Mouse (Mus musculus) skeletal muscle tissue, adult 2 months (tissue): ENCODE measurements around the gene Dcaf12.

Experiments
- DNase-seq: peaks from one replicate; pipeline ENCODE4 v3.0.0-alpha.2; 2012; ENCODE audit warnings: low read depth, low spot score

The Dcaf12 gene

DNA sequence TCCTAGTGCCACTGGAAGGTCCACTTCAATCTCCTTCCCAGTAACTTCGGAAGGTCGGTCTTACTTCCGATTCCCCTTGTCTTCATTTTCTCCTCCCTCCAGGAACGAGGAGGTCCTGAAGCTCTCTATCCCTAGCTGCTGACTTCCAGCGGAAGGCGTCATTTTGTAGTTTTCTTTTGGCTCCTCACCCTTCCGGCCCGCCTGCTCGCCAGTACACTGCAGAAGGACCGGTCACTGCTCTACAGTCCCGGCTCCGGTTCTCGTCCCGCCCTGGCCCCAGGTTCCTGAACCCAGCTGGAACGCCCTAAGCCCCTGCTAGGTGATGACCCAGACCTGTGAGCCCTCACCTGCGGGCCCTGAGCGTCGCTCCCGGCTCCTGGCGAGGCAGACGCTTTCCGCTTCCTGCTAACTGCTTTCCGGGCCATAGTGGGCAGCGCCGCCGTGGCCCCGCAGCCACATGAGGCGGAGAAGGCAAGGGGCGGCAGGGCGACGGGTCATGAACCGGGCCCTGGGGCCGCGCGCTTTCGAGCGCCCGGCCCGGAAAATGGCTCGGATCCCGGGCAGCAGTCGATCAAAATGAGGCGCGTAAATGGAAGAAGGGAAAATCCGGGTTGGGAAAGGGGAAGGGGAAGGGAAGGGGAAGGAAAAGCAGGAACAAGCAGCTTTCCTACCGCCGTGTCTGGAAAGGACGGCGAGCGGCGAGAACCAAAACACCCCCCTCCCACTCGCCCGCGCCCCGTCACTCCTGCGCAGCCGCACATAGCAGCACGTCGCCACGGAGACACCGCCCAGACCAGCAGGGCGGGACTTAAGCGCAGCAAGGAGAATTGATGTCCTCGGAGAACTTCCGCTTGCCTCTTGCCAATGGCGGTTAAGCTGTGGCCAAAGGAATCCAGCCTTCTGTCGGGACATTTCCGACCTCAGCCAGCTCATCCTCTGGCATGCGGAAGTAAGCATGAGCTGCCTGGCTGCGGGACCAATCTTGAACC lies at the start of gene Dcaf12:
Gene Dcaf12, minus strand, starts transcription at position 749 of the 989 bp plus-strand sequence.
- DNase-seq, result peak; percentile 96

DNA sequence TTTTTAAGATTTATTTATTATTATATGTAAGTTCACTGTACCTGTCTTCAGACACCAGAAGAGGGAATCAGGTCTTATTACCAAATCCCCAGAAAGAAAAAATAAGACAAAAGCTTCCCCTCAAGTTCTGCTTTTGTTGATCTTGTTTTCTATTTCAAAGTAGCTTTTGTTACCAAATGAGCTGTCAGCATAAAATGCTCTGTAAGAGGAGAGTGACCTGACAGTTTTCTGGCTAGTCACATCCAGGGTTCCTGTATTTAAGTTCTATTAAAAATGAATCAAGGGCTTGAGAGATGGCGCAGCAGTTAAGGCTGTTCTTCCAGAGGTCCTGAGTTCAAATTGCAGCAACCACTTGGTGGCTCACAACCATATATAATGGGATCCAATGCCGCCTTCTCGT lies 46.4 kb upstream of the Dcaf12 start:
- no peak for DNase-seq

DNA sequence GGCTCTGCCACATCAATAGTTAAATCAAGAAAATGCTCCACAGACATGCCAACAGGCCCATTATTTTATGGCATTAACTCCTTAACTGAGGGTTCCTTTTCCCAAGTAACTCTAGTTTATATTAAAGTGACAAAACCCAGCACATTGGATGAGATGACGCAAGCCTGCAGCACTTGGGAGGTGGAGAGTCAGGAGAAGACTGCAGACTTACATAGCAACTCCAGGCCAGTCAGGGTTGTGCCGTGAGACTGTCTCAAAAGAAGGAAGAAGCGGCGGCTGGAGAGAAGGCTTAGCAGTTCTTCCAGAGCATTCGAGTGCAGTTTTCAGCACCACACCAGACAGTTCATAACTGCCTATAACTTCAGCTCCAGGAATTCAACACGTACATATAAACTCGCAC lies 44.7 kb upstream of the Dcaf12 start:
- DNase-seq, result no peak

DNA sequence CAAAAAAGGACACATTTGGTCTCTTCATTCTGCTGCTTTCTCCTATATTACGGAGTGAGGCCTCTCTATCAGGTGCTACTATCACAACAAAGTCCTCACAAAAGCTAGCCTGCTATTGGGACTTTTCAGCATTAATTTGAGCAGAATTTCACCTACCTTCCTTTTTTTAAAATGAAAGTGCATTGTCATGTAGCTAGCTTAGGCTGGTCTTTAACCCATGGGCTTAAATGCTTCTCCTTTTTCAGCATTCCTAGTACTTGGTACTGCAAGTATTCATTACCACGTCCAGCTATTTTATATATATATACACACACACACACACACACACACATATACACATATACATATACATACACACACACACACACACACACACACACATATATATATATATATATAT lies 44.0 kb upstream of the Dcaf12 start:
- no peak for DNase-seq

DNA sequence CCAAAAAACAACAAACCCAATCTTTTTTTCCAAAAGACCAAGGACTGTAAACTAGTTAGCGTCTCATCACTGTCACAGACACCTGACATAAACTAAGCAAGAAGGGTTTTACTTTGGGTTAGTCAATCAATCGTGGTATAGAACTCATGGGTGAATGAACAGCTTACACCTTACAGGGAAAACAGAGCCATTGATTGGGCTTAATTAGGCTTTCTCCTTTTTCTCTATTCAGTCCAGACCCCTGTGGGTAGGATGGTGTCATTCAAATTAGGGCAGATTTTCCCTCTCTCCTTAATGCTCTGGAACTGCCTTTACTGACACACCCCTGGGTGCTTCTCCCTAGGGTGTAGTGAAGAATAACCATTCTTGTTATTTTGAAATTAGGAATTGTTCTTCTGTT lies 42.5 kb upstream of the Dcaf12 start:
- DNase-seq, result no peak

DNA sequence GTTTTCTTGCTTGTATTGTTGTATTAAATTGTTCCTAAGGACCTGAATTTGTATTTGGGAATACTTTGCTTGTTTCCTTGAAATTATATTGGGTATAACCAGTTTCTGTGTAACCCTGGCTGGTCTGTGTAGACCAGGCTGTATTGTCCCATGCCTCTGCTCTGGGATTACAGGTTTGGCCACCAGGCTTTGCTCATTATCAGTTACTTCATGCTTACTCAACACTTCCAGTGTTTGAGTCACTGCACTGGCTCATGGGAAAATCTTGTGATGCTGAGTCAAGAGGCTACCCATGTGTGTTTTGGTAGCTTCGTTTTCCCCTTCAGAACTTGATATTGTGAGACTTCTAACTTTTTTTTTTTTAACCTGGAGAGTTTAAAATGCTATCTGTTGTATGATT lies 38.6 kb upstream of the Dcaf12 start:
- DNase-seq, result no peak

DNA sequence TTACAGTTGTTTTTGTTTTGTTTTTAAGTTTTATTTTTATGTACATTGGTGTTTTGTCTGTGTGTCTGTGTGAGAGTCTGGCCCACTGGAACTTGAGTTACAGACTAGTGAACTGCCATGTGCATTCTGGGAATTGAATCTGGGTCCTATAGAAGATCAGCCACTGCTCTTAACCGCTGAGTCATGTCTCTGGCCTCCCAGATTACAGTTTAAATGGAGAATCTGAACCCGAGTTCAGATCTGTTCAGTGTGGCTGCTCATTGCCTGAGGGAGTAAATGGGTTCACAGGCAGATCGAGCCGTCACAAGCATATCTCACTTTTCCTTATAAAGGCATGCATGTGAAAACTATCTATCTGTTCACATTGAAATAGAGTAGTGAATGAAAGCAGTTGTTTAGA lies 38.1 kb upstream of the Dcaf12 start:
- DNase-seq, result no peak

DNA sequence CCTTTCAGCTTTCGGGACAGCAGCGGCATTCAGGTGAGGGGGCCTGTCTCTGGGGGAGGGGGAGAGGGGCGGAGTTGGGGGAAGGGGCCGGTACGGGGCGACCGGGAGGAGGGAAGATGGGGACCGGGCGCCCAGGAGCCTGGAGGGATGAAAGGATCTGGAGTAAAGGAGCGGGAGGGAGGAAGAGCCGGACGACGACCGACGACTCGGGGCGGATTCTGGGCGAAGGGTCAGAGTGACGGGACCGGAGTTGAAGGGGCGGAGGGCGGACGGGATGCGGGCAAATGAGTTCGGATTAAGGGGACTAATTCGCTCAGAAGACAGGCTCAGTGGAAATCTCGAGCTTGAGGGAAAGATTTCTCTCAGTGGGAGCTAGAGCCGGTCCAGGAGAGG lies 34.5 kb upstream of the Dcaf12 start:
- DNase-seq, result no peak

DNA sequence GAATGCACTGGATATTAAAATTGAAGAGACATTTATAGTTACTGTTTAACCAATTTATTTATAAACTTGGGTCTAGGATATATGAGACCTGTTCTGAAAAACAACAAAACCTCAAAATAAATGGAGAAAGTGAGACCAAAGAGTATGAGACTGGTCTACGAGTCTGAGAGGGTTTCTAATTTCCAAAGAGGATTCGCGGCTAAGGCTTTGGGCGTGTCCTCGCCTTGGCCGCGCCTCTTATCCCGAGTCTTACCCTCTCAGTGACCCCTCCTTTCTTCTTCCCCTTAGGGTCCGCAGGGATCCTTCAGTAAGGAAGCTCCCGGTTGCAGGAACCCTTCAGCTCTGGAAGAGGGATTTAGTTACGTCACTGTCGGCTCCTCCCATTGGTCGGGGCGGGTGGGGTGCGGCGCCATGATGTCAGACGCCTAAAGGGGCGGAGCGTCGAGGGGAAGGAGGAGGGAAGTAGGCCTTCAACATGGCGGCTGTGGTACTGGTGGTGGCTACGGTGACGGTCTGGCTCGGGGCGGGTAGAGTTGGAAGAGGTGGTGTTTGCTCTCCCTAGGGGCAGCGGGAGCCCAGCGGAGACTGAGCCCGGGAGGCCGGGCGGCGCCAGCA lies 34.0 kb upstream of the Dcaf12 start, which contains the start of gene Ubap1:
Gene Ubap1, plus strand, starts transcription at position 413 of the 615 bp plus-strand sequence.
- DNase-seq, result peak; percentile 97

DNA sequence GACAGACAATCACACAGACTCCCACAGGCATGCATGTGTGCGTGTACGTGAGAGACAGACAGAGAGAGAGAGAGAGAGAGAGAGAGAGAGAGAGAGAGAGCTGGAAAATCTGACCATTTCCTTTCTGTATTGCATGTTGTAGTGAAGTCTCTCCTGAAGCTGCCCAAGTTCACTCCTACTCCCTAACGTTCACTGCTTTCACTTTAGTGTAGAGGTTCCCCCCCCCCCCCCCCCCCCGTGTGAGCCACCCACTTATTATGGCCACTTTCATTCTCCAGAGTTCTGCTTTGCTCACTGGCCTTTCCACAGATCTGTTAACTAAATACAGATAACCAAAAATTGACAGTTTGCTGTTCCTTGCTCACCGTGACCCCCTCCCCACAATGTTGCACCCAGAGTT lies 33.1 kb upstream of the Dcaf12 start:
- DNase-seq, result no peak

DNA sequence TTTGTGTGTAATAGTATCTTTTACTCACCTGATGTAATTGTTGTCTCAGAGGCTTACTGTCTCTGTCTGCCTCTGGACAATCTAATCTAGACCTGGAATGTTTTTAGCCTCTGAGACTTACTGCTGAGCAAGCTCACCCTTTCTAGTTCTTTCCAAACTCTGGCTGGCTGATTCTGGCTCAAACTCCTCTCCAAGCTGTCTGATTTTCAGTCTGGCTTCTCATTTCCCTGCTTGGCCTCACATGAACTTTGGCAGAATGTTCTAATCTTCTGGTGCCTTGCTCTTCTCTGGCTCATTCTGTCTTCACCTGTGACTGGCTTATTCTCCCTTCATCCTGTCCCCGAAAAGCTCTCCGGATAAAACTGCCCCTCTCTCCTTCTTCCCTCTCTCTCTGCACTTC lies 31.3 kb upstream of the Dcaf12 start:
- peak; percentile 44 for DNase-seq

DNA sequence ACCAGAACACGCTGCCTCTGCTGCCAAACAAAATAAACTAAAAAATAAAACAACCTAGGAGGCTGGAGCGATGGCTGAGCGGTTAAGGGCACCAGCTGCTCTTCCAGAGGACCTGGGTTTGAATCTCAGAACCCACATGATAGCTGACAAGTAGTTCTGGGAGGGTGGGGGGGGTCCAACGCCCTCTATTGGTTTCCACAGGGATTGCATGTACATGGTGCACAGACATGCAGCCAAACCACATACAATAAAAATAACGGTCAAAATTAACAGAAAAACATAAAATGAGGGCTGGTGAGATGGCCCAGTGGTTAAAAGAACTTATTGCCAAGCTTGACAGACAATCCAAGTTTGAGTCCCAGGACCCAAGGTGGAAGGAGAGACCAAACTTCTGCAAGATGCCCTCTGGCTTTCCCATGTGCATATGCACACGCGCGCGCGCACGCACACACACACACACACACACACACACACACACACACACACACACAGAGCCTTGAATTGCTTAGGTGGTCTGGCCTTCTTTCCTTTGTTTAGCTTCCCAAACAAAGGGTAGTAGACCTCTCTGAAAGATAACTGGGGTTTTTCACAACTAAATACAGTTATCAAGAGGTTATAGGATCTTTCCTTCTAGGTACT lies 26.3 kb upstream of the Dcaf12 start:
- no peak for DNase-seq

DNA sequence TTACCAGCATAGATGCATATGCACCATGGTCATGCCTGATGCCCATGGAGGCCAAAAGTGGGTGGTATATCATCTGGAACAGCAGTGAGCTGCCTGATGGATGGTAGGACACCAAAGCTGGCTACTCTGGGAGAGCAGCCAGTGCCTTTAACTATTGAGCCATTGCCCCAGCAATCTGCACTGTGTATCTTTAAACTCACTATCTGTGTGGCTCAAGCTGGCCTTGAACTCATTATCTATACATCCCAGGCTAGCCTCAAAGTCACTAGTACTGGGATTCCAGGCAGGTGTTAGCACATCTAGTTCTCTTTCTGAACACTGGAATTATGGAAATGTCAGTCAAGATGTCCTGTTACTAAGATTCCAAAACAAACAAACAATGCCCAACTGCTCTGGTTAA lies 21.9 kb upstream of the Dcaf12 start:
- no peak for DNase-seq

DNA sequence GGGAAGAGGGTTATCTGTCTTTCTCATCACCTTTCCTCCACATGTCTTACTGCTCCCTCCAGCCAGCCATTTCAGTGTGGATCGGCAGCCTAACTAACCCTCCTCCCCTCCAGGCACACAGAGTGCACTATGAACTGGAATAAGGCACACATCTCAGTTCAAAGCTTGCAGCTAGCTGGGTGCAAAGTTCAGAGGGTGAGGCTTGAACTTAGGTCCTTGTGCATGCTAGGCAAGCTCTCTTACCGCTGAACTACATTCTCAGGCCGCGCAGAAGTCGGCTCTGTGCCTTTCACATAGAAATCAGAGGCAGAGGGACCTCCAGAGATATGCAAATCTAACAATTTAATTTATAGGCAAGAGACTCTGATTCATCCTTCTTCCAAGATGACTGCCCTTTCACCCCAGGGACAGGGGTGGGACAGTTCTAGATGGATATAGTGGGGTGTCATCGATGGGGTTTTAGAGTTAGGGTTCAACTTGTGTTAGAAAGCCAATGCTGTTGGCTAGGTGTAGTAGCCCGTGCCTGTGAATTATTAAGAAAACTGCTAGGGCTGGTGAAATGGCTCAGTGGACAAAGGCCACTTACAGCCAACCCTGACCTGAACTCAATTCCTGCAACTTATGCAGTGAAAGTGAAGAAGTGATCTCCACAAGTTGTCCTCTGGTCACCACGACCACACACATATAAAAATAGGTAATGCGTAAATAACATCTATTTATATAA lies 17.2 kb upstream of the Dcaf12 start:
- no peak for DNase-seq

DNA sequence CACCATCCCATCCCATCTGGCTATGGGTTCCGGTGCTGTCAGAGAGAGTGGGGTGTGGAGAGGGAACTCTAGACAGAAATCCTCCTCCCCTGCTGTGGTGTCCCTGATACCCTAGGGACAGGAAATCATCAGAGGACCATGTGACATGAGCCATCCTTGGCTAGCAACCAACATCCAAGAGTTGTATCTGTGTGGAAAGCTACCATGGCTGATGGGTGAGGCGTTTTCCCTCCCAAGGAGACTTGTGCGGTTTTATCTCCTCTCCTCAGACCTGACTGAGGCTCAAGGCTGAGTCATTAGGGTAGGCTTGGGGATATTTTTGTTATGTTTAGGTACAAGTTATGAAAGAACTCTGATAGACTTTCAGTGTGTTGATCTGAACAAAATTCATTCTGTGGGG lies 16.4 kb upstream of the Dcaf12 start:
- peak; percentile 43 for DNase-seq

DNA sequence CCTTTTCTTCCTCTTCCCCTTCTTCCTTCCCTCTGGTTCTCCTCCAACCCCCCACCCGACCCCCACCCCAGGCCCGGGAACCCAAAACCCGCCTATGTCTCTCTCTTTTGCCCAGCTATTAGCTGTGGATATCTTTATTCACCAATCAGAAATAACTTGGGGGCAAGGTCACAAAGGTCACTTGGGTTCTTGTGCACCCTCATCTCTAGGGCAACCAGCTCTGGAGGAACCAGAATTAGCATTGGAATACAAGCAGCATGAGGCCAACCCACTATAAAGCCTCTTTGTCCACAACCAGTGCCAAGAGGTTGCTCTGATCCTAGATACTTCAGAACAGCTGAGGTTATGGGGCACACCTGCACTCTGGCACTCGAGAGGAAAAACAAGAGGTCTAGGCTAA lies 14.8 kb upstream of the Dcaf12 start:
- no peak for DNase-seq

DNA sequence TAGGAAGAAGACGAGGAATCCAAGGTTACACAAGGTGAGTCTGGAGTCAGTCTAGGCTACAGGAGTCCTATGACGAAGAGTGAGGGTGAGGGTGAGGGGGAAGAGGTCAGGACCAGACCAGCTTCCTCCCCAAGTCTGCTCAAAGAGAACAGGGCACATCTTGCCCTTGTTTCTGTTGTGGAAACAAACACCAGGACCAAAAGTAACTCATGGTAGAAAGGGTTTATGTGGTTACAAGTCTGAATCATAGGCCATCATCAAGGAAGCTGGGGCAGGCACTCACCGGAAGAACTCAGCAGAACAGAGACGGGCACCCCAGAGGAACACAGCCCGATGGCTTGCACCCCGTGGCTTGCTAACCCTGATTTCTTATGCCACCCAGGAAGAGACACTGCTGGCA lies 12.2 kb upstream of the Dcaf12 start:
- no peak for DNase-seq

DNA sequence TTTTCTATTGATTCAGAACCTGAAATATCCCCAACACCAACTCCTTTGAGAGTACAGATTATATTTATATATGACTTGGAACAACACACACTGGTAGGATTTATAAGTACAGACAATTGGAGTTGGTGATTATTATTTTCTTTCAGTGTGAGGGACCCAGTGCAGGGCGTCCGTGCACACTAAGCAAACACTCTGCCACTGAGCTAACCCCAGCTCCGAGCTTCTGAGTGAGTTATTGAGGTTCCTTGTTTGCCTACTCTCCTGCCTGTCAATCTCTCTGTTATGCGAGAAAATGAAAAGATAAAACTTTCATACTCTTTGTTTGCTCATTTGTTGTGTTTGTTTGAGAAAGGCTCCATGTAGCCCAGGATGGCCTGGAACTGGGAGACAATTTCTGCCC lies 6.3 kb upstream of the Dcaf12 start:
- no peak for DNase-seq

DNA sequence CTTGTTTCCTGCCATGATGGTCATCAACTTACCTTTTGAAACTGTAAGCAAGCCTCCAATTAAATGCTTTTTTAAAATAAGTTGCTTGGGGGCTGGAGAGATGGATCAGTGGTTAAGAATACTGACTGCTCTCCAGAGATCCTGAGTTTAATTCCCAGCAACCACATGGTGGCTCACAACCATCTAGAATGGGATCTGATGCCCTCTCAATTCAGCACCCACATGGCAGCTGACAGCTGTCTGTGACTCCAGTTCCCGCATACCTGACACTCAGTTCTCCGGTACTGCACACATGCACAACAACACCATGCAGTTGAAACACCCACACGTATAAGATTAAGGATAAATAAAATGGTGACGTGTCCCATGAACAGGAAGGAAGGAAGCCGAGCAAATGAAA lies 3.6 kb upstream of the Dcaf12 start:
- DNase-seq, result no peak

DNA sequence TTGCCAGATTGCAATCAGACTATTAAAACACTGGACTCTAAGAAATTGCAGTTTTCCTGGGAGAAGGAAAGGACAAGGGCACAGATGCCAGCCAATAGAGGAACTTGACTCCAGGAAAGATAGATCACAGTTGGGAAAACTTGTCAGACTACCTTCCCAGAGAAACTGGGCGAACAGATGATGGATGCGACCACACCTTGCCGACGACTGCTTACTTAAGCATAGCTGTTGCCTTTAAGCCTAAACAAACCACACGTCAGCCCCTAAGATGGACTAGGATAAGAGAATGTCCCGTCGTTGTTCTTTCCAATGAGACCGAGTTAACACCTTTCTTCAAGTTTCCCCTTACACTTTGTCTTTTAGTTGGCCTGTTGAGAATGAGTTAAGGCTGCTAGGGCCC lies 484 bp upstream of the Dcaf12 start:
- DNase-seq, result no peak

DNA sequence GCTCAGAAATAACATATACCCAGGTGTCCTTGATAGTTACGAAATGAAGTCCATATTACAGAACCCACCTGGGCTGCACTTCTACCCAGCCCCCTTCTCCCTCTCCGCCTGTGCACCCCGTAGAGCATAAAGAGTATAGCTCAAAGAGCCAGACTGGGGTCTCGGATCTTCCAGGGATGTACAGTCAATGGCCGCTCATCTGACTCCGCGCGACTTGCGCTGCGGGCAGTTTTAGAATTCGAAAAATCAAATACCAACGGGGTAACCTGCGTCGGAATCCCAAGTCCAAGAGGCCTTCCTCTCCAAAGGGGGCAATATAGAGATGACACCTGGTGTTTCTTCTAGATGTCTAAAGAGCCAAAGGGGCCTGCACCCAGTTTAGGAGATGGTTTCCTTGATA lies 967 bp downstream of the Dcaf12 start:
- no peak for DNase-seq
